Mouse (Mus musculus): ENCODE measurements at regions not wholly inside any gene's neighbourhood (a gene's known extent, or its start where the extent isn't known, plus 50 kb on each side); places are given as distances from the start of the nearest gene placed in this dataset.
A peak's percentile ranks its signal among the peaks of the same experiment; 100 is the strongest.
"Not testable (repeated sequence)": the region's sequence is repeated elsewhere in the genome, so short reads cannot be mapped to it uniquely, and the experiment has no call there.

- no peak for DNase-seq (ENCODE audit: low read depth, low spot score)
These were observed 198.3 kb upstream of the Slc7a14 start for GRCm38 (mm10) chr3:31508471-31508870.

GRCm38 (mm10) chr3:31499201-31499968, 189.2 kb upstream of the Slc7a14 start:
- no peak for DNase-seq (ENCODE audit: low read depth, low spot score)

DNA sequence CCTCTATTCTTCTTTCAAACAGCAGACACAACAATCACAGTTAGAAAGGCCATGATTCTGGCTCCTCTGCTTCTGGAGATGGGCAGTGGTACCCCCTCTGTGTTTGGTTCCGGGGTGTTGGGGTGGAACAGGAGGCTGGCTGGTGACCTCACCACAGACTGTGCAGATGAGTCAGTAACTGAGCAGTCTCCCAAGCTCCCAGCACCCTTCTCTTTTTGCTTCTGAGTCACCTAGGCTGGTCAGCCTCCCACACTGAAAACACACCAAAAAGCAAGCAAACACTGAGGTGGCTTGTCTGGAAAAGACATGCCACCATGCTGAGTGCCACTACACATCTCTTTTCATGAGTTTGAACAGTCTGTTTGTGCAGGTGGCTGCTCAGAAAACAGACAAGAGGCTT, 185.1 kb upstream of the Slc7a14 start:
- no peak for DNase-seq (ENCODE audit: low read depth, low spot score)

DNA sequence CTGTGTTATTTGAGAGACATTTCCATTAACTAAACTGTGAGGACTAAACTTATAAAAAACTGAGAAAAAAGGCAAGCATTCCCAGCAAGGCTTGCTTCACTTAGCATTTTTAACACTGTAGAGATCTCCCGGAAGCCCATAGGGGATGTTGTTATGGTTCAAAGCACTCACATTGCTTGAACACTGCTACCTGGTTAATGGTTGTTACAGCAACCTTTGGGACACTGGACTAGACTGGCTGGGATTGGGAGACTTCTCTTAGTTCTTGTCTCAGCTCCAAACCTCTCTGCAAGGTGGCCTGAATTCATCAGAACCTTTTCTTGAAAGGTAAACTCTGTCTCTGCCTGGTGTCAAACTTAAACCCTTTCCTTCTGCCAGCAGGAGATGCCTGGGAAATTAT, 184.5 kb upstream of the Slc7a14 start:
- DNase-seq (ENCODE audit: low read depth, low spot score): no peak

GRCm38 (mm10) chr3:31491736-31492135, 181.6 kb upstream of the Slc7a14 start:
- not testable (repeated sequence) for DNase-seq (ENCODE audit: low read depth, low spot score)

GRCm38 (mm10) chr3:31487596-31487995, 177.4 kb upstream of the Slc7a14 start:
- no peak for DNase-seq (ENCODE audit: low read depth, low spot score)

DNA sequence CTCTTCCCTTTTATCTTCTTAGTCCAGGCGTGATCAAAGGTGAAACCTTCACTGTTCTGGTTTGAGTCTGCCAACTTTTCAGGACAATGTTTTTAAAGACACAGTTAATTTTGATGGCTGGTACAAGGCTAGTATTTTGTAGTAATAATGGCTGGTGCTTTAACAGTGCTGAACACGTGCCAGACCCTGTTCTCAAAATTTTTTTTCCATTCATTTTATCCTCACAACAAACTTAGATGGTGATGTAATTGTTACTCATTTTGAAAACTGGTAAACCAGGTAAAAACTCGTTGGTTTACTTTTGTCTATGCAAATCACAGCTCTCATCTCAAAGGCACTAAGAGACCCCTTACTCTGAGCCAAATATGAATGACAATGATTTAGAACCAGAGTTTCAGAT, 171.8 kb upstream of the Slc7a14 start:
- no peak for DNase-seq (ENCODE audit: low read depth, low spot score)

DNA sequence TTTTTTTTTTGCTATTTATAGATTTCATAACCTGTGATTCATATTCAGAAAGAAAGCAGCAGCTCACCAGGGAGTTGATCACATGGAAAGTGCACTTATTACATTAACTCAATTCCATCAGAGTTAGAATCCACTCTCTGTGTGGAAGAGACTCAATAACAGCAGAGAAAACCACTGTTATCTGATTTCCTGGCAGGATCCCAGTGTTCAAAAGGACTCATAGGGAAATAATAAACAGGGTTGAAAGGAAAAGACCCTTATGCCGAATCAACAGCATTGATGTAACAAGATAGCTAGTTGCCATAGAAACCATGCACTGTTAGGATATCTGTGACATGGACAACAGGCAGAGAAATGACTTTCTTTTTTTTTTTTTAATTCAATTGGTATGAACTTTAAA, 157.7 kb upstream of the Slc7a14 start:
- DNase-seq (ENCODE audit: low read depth, low spot score): no peak

DNA sequence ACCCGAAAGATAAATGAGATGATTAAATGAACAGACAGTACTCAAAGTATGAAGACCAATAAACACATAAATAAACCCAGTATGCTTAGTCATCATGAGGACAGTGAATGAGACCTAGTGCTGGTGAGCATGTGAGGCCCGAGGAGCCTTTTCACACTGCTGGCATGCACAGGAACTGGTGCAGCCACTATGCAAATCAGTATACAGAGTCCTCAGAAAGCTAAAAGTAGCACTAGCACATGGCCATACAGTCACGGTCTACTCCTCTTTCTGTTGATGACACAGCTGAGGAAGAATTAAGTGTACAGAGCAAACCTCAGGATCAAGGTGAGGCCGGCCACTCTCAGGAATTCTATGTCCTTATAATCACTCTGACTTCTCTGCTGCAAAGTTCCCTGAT, 154.1 kb upstream of the Slc7a14 start:
- DNase-seq (ENCODE audit: low read depth, low spot score): no peak

- peak; percentile 5 for DNase-seq (ENCODE audit: low read depth, low spot score)
These were observed 149.3 kb upstream of the Slc7a14 start for GRCm38 (mm10) chr3:31459456-31459855.

- no peak for DNase-seq (ENCODE audit: low read depth, low spot score)
These were observed 147.8 kb upstream of the Slc7a14 start for GRCm38 (mm10) chr3:31457938-31458337.

DNA sequence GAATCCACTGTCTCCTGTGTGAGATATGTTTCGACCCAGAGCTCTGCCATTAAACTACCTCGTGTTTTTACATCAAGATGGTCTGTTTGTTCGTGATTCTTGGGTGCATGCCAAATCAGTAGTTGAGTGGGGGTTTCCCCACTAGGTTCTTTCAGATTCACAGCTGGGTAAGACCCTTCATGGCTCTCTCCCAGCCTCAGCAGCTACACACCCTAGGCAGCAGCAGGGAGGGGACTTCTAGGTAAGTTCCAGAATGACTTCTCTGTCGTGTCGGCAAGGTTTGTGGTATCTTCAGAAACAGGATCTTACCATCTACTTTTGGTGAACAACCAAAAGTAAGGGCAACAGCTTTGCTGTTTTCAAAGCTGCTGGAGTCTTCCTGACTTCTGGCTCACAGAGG, 144.9 kb upstream of the Slc7a14 start:
- DNase-seq (ENCODE audit: low read depth, low spot score): no peak

- no peak for DNase-seq (ENCODE audit: low read depth, low spot score)
These were observed 134.7 kb upstream of the Slc7a14 start for GRCm38 (mm10) chr3:31444861-31445260.

DNA sequence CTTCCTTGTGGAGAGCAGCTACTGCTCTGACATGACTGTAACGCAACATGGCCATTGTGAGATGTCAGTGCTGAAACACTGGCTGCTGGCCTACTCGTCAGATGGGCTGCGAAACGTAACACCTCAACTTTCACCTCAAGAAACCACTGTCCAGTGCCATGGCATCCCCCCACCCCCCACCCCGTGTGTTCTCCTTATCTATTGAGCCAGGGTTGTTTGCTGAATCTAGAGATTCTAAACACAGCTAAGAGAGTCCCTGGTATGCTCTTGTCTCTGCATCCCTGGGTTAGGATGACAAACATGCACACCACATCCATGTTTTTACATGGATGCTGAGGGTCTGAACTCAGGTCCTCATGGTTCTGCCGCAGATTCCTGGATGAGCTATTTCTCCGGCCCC, 134.1 kb upstream of the Slc7a14 start:
- DNase-seq (ENCODE audit: low read depth, low spot score): no peak

DNA sequence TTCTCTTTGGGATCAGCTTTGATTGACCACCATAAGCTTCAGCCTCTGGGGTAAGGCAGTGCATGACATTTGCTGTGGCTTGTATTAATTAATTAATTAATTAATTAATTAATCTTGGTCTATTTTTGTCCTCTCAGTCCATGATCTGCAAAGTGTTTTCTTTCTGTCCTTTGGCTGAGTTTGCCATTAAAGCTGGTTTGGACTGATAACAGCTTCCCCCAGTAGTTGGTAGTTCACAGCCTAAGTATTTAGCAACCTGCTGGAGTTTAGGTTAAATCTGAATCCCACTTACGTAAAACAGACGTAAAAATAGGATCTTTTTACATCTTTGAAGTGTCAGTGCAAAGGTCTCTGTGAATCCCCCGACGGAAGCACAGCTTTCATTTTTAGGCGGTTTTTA, 133.7 kb upstream of the Slc7a14 start:
- no peak for DNase-seq (ENCODE audit: low read depth, low spot score)

DNA sequence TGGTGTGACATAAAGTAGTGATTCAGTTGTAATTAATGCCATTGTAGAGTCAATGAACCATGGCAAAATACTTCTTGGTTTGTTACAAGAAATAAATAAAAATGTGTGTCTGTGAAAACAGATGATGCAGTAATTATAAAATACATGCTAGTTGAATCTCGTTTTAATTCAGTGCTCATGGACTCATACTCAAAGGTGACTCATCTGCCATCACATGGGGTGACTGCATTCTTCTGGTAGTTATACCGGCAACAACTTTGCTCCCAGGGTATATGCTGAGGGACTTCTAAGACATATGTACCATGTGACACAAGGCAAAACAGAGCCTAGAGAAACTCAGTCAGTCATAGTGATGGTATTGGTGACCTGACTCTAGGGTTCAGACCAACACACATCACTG, 130.1 kb upstream of the Slc7a14 start:
- no peak for DNase-seq (ENCODE audit: low read depth, low spot score)

GRCm38 (mm10) chr3:31437970-31438369, 127.8 kb upstream of the Slc7a14 start:
- DNase-seq (ENCODE audit: low read depth, low spot score): peak; percentile 9

- no peak for DNase-seq (ENCODE audit: low read depth, low spot score)
These were observed 125.2 kb upstream of the Slc7a14 start for GRCm38 (mm10) chr3:31435204-31435963.

DNA sequence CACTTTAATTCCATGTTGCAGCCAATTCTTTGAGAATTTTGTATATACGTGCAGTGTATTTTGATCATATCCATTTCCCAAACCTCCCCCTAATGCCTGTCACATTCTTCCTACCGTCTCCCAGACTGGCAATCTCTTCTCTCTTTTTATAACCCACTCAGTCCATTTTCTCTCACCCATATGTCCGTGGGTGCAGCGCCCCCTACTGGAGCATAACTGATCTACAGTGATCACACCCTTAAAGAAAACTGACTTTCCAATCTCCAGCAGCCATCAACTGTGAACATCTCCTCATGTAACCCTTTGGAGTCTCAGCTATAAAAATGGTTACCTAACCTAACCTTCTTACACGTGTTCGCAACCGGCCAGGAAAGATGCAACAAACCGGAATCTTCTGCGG, 123.0 kb upstream of the Slc7a14 start:
- no peak for DNase-seq (ENCODE audit: low read depth, low spot score)

- no peak for DNase-seq (ENCODE audit: low read depth, low spot score)
These were observed 113.3 kb upstream of the Slc7a14 start for GRCm38 (mm10) chr3:31423517-31423916.

DNA sequence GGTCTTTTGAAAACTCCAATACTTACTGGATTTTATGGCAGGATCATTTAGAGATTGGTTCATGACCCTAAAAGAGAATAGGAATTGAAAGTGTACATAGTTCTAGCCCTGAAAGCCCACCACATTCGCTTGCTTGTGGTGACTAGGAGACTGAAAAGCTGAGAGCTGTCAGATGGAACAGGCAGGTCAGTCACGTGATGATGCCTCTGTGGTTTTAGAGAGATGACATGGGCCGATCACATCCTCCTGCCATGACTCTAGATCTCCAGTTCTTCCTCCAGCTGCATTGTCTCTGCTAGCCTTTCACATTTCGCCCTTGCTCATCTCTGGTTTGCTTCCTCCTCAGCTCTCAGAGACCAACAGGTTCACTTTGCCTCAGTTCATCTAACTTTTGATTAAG, 98.6 kb upstream of the Slc7a14 start:
- DNase-seq (ENCODE audit: low read depth, low spot score): no peak

DNA sequence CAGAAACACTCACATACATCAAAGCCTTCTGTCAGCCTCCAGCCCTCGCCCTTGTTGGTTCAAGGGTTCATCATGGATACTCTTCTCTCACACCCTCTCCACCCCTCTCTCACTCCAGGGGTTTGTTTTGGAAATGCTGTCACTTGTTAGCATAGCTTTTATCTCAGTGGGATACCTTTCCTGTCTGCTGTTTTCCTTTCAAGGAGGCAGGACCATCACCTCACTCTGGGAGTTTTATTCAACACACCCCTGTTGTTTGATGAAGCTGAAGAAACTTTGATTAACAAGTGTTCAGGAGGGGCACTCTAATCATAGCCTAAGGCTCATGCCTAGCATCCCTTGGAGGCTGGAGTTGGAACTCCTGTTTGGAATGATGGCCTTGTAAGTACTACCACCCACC, 95.7 kb upstream of the Slc7a14 start:
- no peak for DNase-seq (ENCODE audit: low read depth, low spot score)

- no peak for DNase-seq (ENCODE audit: low read depth, low spot score)
These were observed 89.0 kb upstream of the Slc7a14 start for GRCm38 (mm10) chr3:31399136-31399535.

Measured in 3T3-L1 (cell line).